In the genomic region with DNA sequence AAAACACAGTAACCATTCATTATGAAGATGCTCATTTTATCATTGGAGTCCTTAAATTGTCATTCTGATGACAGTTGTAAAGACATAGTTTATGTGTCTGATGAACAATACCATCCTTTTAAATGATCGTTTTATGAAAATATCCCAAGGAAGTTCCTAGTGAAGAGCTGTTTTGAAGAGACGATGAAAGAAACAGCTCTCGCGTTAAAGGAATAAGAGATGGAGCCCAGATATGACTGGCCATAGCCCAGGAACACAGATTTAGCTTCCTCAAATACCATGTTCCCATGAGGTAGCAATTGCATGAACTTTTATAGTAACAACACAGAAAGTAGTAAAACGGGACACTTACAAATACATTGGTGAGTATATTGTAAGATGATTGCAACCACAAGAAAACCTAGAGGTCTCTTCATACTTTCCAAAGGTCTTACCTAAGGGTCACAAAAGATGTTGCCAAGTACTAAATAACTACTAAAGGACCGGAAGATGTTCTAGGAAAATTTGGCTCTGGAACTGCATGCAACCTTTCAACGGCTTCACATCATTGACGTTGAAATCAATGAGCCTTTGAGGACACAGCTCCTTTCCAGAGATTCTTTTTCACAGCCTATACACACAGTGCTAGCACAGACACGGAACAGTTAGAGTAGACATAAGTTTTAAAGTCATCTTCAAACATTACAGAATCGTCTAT, we compare ENCODE assay signal across 8 mouse cellular contexts. TPM values are rescaled to one million over a fixed set of nuclear protein-coding genes. Genes with fewer than 3 reads are reported as not detected.
DNase-seq lines count a peak whose midpoint lies in the region; ATAC-seq and TF ChIP-seq lines count a peak whose summit lies in the region.

No protein-coding gene starts in this region.

- no peaks in the 10 kb centered on the region for H3K27me3 ChIP-seq in heart, embryonic 13.5 days (replicated peaks)
- H3K27me3 ChIP-seq in G1E (ENCODE audit: insufficient read depth, low read length), result no peaks in the 10 kb centered on the region
- no peaks in the 10 kb centered on the region for H3K27me3 ChIP-seq in heart, postnatal 0 days (ENCODE audit: control insufficient read depth, insufficient read depth, low read length)
- H3K27me3 ChIP-seq in midbrain, embryonic 10.5 days (ENCODE audit: low read depth, poor library complexity, severe bottlenecking), result no peaks in the 10 kb centered on the region

- H3K9me3 ChIP-seq in heart, embryonic 13.5 days, result no peaks in the 10 kb centered on the region
- H3K9me3 ChIP-seq in G1E (replicated peaks), result no peaks in the 10 kb centered on the region
- no peaks in the 10 kb centered on the region for H3K9me3 ChIP-seq in heart, postnatal 0 days (replicated peaks; ENCODE audit: control insufficient read depth, low read length)
- no peaks in the 10 kb centered on the region for H3K9me3 ChIP-seq in midbrain, embryonic 10.5 days (replicated peaks)

- H3K4me1 ChIP-seq in heart, embryonic 13.5 days, result peaks cover 25% of the 10 kb centered on the region
- H3K4me1 ChIP-seq in G1E (ENCODE audit: insufficient read depth, low read depth, low read length), result peaks cover 39% of the 10 kb centered on the region
- H3K4me1 ChIP-seq in heart, postnatal 0 days (ENCODE audit: control insufficient read depth, insufficient read depth), result peaks cover 9% of the 10 kb centered on the region; the same call in 1 of the 2 replicates
- peaks cover 21% of the 10 kb centered on the region for H3K4me1 ChIP-seq in midbrain, embryonic 10.5 days

- no peak for ATAC-seq in heart, embryonic 13.5 days (ENCODE audit: extremely low read depth, insufficient number of reproducible peaks, low FRiP score, low TSS enrichment)
- no peak for ATAC-seq in G1E (ENCODE audit: extremely low read depth, insufficient number of reproducible peaks, low FRiP score, poor library complexity, severe bottlenecking)
- no peak for ATAC-seq in heart, postnatal 0 days (ENCODE audit: insufficient read depth, low read depth)

- peak overlapping the region; percentile 85 for H3K9ac ChIP-seq in heart, embryonic 13.5 days
- H3K9ac ChIP-seq in heart, postnatal 0 days (replicated peaks; ENCODE audit: low read depth, low read length), result peak overlapping the region; percentile 69; the same call in 1 of the 2 replicates

- no peak for DNase-seq in heart, postnatal 25 days (ENCODE audit: low spot score)
- DNase-seq in G1E (ENCODE audit: low spot score), result no peak
- DNase-seq in heart, postnatal 0 days (ENCODE audit: low spot score), result no peak
- no peak for DNase-seq in midbrain, embryonic 10.5 days (ENCODE audit: low spot score)
- DNase-seq in retina, postnatal 1 day, result no peak
- no peak for DNase-seq in left cerebral cortex, adult 9 months (ENCODE audit: low spot score in 2 of 2)
- DNase-seq in cerebellum, adult 11-12 months, result no peak

- peak overlapping the region; percentile 87 for H3K4me3 ChIP-seq in heart, embryonic 13.5 days
- peak overlapping the region; percentile 78 for H3K4me3 ChIP-seq in G1E (ENCODE audit: low read depth, low read length)
- H3K4me3 ChIP-seq in heart, postnatal 0 days (ENCODE audit: low read depth, low read length), result peak overlapping the region; percentile 71
- peak overlapping the region; percentile 63 for H3K4me3 ChIP-seq in midbrain, embryonic 10.5 days

- intact Hi-C loops in heart, postnatal 25 days (cut with DNase I), result loop anchor here (10.0 kb wide), 1 partner anchor 1376 kb away; the partner anchor contains the start of gene Scyl3

- peaks cover 24% of the 10 kb centered on the region for H3K36me3 ChIP-seq in heart, embryonic 13.5 days
- peaks cover 28% of the 10 kb centered on the region for H3K36me3 ChIP-seq in G1E (replicated peaks)
- H3K36me3 ChIP-seq in heart, postnatal 0 days (replicated peaks; ENCODE audit: control insufficient read depth, insufficient read depth, low read length), result peaks cover 22% of the 10 kb centered on the region
- H3K36me3 ChIP-seq in midbrain, embryonic 10.5 days, result peaks cover 25% of the 10 kb centered on the region

- WGBS in heart, embryonic 13.5 days, result 64% methylated on average over 10 of the region's 10 CpGs
- 53% methylated on average over 10 of the region's 10 CpGs for WGBS in heart, postnatal 0 days
- WGBS in midbrain, embryonic 10.5 days, result 75% methylated on average over 10 of the region's 10 CpGs

- H3K4me2 ChIP-seq in heart, embryonic 13.5 days, result peak overlapping the region; percentile 85
- H3K4me2 ChIP-seq in heart, postnatal 0 days (ENCODE audit: low read depth, low read length), result peak overlapping the region; percentile 97

- TF ChIP-seq EP300 in heart, postnatal 0 days (IDR thresholded peaks at IDR 0.05; ENCODE audit: low read depth), result no peak

- H3K27ac ChIP-seq in heart, embryonic 13.5 days (replicated peaks), result peak overlapping the region; percentile 77
- H3K27ac ChIP-seq in heart, postnatal 0 days (ENCODE audit: low read depth), result peak overlapping the region; percentile 72
- peak overlapping the region; percentile 76 for H3K27ac ChIP-seq in midbrain, embryonic 10.5 days (replicated peaks)

- no peak for TF ChIP-seq CTCF in G1E (IDR thresholded peaks at IDR 0.05; ENCODE audit: low read depth, low read length)
- TF ChIP-seq CTCF in heart, postnatal 0 days (IDR thresholded peaks at IDR 0.05; ENCODE audit: low read depth), result no peak

RNA-seq across cellular contexts. Expression of gene Mettl13, which starts 0.7 kb away (rescaled TPM):
- 11.7 and 11.9 TPM in 2 replicates for polyA plus RNA-seq in heart, embryonic 13.5 days (2015; fragmentation: Nextera tagmentation; extraction: Ambion mirVana)
- 1 to 10 TPM; 4.1 to 5.7 TPM for total RNA-seq in heart, postnatal 25 days (2021)
- 16.0 and 16.9 TPM in 2 replicates for total RNA-seq in G1E (2014; fragmentation: Nextera tagmentation)
- 27.0 and 27.6 TPM in 2 replicates for total RNA-seq in G1E (2017)
- 16.7 and 17.4 TPM in 2 replicates for polyA plus RNA-seq in G1E (2012)
- total RNA-seq in heart, postnatal 0 days (2014; rRNA removed; ENCODE audit: low replicate concordance), result 10.0 and 12.4 TPM in 2 replicates
- 6.3 and 7.0 TPM in 2 replicates for polyA plus RNA-seq in heart, postnatal 0 days (2015; fragmentation: Nextera tagmentation; extraction: Ambion mirVana)
- 26.7 and 28.5 TPM in 2 replicates for polyA plus RNA-seq in midbrain, embryonic 10.5 days (2016; fragmentation: Nextera tagmentation; extraction: Ambion mirVana)

RNA-seq across cellular contexts. Expression of gene Vamp4, which starts 21.2 kb away (rescaled TPM):
- 31.5 and 35.0 TPM in 2 replicates for polyA plus RNA-seq in heart, embryonic 13.5 days (2015; fragmentation: Nextera tagmentation; extraction: Ambion mirVana)
- 10 to 100 TPM; 19.9 to 24.0 TPM for total RNA-seq in heart, postnatal 25 days (2021)
- 68.6 and 69.2 TPM in 2 replicates for total RNA-seq in G1E (2014; fragmentation: Nextera tagmentation)
- total RNA-seq in G1E (2017), result 36.5 and 46.7 TPM in 2 replicates
- 19.8 and 20.6 TPM in 2 replicates for polyA plus RNA-seq in G1E (2012)
- total RNA-seq in heart, postnatal 0 days (2014; rRNA removed; ENCODE audit: low replicate concordance), result 4.1 and 8.3 TPM in 2 replicates
- polyA plus RNA-seq in heart, postnatal 0 days (2015; fragmentation: Nextera tagmentation; extraction: Ambion mirVana), result 26.4 and 32.2 TPM in 2 replicates
- polyA plus RNA-seq in midbrain, embryonic 10.5 days (2016; fragmentation: Nextera tagmentation; extraction: Ambion mirVana), result 52.3 and 53.0 TPM in 2 replicates
